ENCODE assay signal across 9 mouse cellular contexts in genomic region chrX:102059437-102059836, GRCm38 (mm10). TPM values are rescaled to one million over a fixed set of nuclear protein-coding genes. Genes with fewer than 3 reads are reported as not detected.
DNase-seq lines count a peak whose midpoint lies in the region; ATAC-seq and TF ChIP-seq lines count a peak whose summit lies in the region.
"Had no signal": no experiment of that assay in that cellular context is flagged by ENCODE, and none has a peak within 500 bp of the region (broad histone marks: within the 10 kb centered on the region; RNA-seq: fewer than 3 reads in every experiment).

No protein-coding gene starts in this region.

- no peaks in the 10 kb centered on the region for H3K36me3 ChIP-seq in forebrain, postnatal 0 days (ENCODE audit: insufficient read depth)
- no peaks in the 10 kb centered on the region for H3K36me3 ChIP-seq in forebrain, embryonic 12.5 days (replicated peaks)
- H3K36me3 ChIP-seq in liver, postnatal 0 days (replicated peaks; ENCODE audit: insufficient read depth, low read length) = no peaks in the 10 kb centered on the region
- H3K36me3 ChIP-seq in midbrain, embryonic 10.5 days = no peaks in the 10 kb centered on the region
- H3K36me3 ChIP-seq: neural tube, embryonic 13.5 days had no signal

- no peak overlapping the region for H3K4me3 ChIP-seq in forebrain, postnatal 0 days (ENCODE audit: low read depth, low read length)
- no peak overlapping the region for H3K4me3 ChIP-seq in forebrain, embryonic 12.5 days (replicated peaks)
- H3K4me3 ChIP-seq in liver, postnatal 0 days (ENCODE audit: low read depth, low read length) = no peak overlapping the region
- H3K4me3 ChIP-seq in midbrain, embryonic 10.5 days = no peak overlapping the region
- H3K4me3 ChIP-seq: neural tube, embryonic 13.5 days had no signal

- no peak for ATAC-seq in forebrain, postnatal 0 days
- no peak for ATAC-seq in forebrain, embryonic 12.5 days (ENCODE audit: low FRiP score)
- peak; percentile 57 for ATAC-seq in activated CD4-positive, CD25-positive, alpha-beta regulatory T cell, adult 4 months
- ATAC-seq in liver, postnatal 0 days = peak; percentile 56; the same call in 1 of the 2 replicates

- 65% methylated on average over 9 of the region's 9 CpGs for WGBS in forebrain, postnatal 0 days
- WGBS in forebrain, embryonic 12.5 days = 63% methylated on average over 9 of the region's 9 CpGs
- WGBS in liver, postnatal 0 days (ENCODE audit: insufficient replicate concordance) = 40% methylated on average over 9 of the region's 9 CpGs
- 66% methylated on average over 9 of the region's 9 CpGs for WGBS in midbrain, embryonic 10.5 days

- H3K27me3 ChIP-seq in forebrain, postnatal 0 days (ENCODE audit: insufficient read depth, low read length) = no peaks in the 10 kb centered on the region
- H3K27me3 ChIP-seq in forebrain, embryonic 12.5 days = peaks cover 25% of the 10 kb centered on the region
- H3K27me3 ChIP-seq in liver, postnatal 0 days (ENCODE audit: insufficient read depth, low read length) = no peaks in the 10 kb centered on the region
- H3K27me3 ChIP-seq in midbrain, embryonic 10.5 days (ENCODE audit: low read depth, poor library complexity, severe bottlenecking) = peaks cover 79% of the 10 kb centered on the region

- peak; percentile 37 for DNase-seq in forebrain, postnatal 0 days
- DNase-seq in A20 (ENCODE audit: low read depth, low spot score) (peak; percentile 41), adipocyte (ENCODE audit: low spot score) (no peak)
- peak; percentile 28 for DNase-seq in liver, postnatal 0 days
- DNase-seq in urinary bladder, postnatal 25 days (ENCODE audit: low spot score) = no peak
- DNase-seq in midbrain, embryonic 10.5 days (ENCODE audit: low spot score) = no peak

- no peak for TF ChIP-seq EP300 in liver, postnatal 0 days (IDR thresholded peaks at IDR 0.05; ENCODE audit: low read depth)

- no peak overlapping the region for H3K27ac ChIP-seq in forebrain, postnatal 0 days (ENCODE audit: low read depth, low read length)
- no peak overlapping the region for H3K27ac ChIP-seq in forebrain, embryonic 12.5 days
- H3K27ac ChIP-seq in liver, postnatal 0 days (ENCODE audit: low read depth) = no peak overlapping the region
- no peak overlapping the region for H3K27ac ChIP-seq in midbrain, embryonic 10.5 days (replicated peaks)
- H3K27ac ChIP-seq: neural tube, embryonic 13.5 days had no signal

- H3K4me2 ChIP-seq in forebrain, postnatal 0 days (ENCODE audit: low read depth) = no peak overlapping the region
- H3K4me2 ChIP-seq in forebrain, embryonic 12.5 days = no peak overlapping the region
- H3K4me2 ChIP-seq in liver, postnatal 0 days (ENCODE audit: low read depth, low read length) = no peak overlapping the region
- H3K4me2 ChIP-seq: neural tube, embryonic 13.5 days had no signal

- no peaks in the 10 kb centered on the region for H3K4me1 ChIP-seq in forebrain, postnatal 0 days (ENCODE audit: insufficient read depth)
- H3K4me1 ChIP-seq in forebrain, embryonic 12.5 days = peaks cover 9% of the 10 kb centered on the region
- H3K4me1 ChIP-seq in liver, postnatal 0 days (ENCODE audit: insufficient read depth) = no peaks in the 10 kb centered on the region
- H3K4me1 ChIP-seq in midbrain, embryonic 10.5 days = peaks cover 10% of the 10 kb centered on the region

- H3K9me3 ChIP-seq in forebrain, postnatal 0 days (ENCODE audit: low read length) = no peaks in the 10 kb centered on the region
- no peaks in the 10 kb centered on the region for H3K9me3 ChIP-seq in forebrain, embryonic 12.5 days
- no peaks in the 10 kb centered on the region for H3K9me3 ChIP-seq in liver, postnatal 0 days (ENCODE audit: low read length)
- H3K9me3 ChIP-seq in midbrain, embryonic 10.5 days (replicated peaks) = no peaks in the 10 kb centered on the region
- H3K9me3 ChIP-seq: neural tube, embryonic 13.5 days had no signal

- no peak overlapping the region for H3K9ac ChIP-seq in forebrain, postnatal 0 days
- no peak overlapping the region for H3K9ac ChIP-seq in forebrain, embryonic 12.5 days
- no peak overlapping the region for H3K9ac ChIP-seq in liver, postnatal 0 days (replicated peaks)
- H3K9ac ChIP-seq: neural tube, embryonic 13.5 days had no signal

- peak; percentile 65 for TF ChIP-seq CTCF in forebrain, postnatal 0 days (IDR thresholded peaks at IDR 0.05; ENCODE audit: low read depth)
- peak; percentile 66 for TF ChIP-seq CTCF in liver, postnatal 0 days (IDR thresholded peaks at IDR 0.05; ENCODE audit: low read depth)

RNA-seq across cellular contexts. Expression of gene Rtl5, which starts 11.7 kb away (rescaled TPM):
- total RNA-seq in forebrain, postnatal 0 days (2014; rRNA removed) = 25.5 and 39.5 TPM in 2 replicates
- 2.5 and 6.0 TPM in 2 replicates for polyA plus RNA-seq in forebrain, postnatal 0 days (2015; fragmentation: Nextera tagmentation; extraction: Ambion mirVana)
- 9.3 and 10.2 TPM in 2 replicates for polyA plus RNA-seq in forebrain, embryonic 12.5 days (2016; fragmentation: Nextera tagmentation; extraction: Ambion mirVana)
- polyA plus RNA-seq in activated CD4-positive, CD25-positive, alpha-beta regulatory T cell, adult 4 months (2017; shearing (Covaris generic)) = 1 to 10 TPM in 1 of 2 experiments, under 1 TPM in 1; 0.48 to 1.0 TPM
- 0.22 and 0.32 TPM in 2 replicates for polyA plus RNA-seq in liver, postnatal 0 days (2015; fragmentation: Nextera tagmentation; extraction: Ambion mirVana)
- 4.0 and 4.8 TPM in 2 replicates for polyA plus RNA-seq in midbrain, embryonic 10.5 days (2016; fragmentation: Nextera tagmentation; extraction: Ambion mirVana)

RNA-seq across cellular contexts. Expression of gene Pin4, which starts 59.8 kb away (rescaled TPM):
- 26.6 and 27.7 TPM in 2 replicates for total RNA-seq in forebrain, postnatal 0 days (2014; rRNA removed)
- 52.6 and 76.6 TPM in 2 replicates for polyA plus RNA-seq in forebrain, postnatal 0 days (2015; fragmentation: Nextera tagmentation; extraction: Ambion mirVana)
- 82.2 and 84.4 TPM in 2 replicates for polyA plus RNA-seq in forebrain, embryonic 12.5 days (2016; fragmentation: Nextera tagmentation; extraction: Ambion mirVana)
- 10 to 100 TPM; 37.4 to 63.2 TPM for polyA plus RNA-seq in activated CD4-positive, CD25-positive, alpha-beta regulatory T cell, adult 4 months (2017; shearing (Covaris generic))
- 37.4 and 40.5 TPM in 2 replicates for polyA plus RNA-seq in liver, postnatal 0 days (2015; fragmentation: Nextera tagmentation; extraction: Ambion mirVana)
- 67.8 and 70.2 TPM in 2 replicates for polyA plus RNA-seq in midbrain, embryonic 10.5 days (2016; fragmentation: Nextera tagmentation; extraction: Ambion mirVana)

Comparison
In these comparisons a context has a peak if more than half of its experiments do, and no peak if none do; other contexts are left out.
1. ATAC-seq: peak in activated CD4-positive, CD25-positive, alpha-beta regulatory T cell, adult 4 months (single experiment) and liver, postnatal 0 days (single experiment); none in forebrain, postnatal 0 days (single experiment) and forebrain, embryonic 12.5 days (single experiment).
2. DNase-seq: peak in forebrain, postnatal 0 days (single experiment), A20 (single experiment) and liver, postnatal 0 days (single experiment); none in adipocyte (single experiment), urinary bladder, postnatal 25 days (single experiment) and midbrain, embryonic 10.5 days (single experiment).